Mouse (Mus musculus) frontal cortex, postnatal 25 days (tissue): ENCODE data around the gene Prpf40a.

Source experiments
- DNase-seq, 2 experiments: peaks; one replicate each; pipeline ENCODE4 v3.0.0; 2022; ENCODE audit warnings: low spot score in 2 of 2

Gene Prpf40a

DNA sequence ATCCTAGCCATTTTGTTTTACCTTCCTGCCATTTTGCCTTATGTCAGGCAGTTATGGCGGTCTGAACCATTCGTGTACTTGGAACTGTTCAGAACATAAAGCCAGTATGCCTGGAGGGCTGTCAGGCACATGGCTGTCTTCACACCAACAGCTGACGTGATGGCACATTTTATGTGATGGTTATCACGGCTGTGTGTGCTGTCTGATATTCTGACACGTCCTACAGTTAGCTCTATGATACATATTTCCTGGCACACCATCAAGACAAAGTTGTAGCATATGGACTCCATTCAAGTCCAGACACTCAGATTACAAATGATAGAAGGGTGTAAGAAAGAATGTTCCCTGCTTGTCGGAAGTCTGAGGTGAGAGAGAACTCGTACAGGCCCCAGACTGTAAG is 85.0 kb downstream of the Prpf40a start:
- DNase-seq = no peak

DNA sequence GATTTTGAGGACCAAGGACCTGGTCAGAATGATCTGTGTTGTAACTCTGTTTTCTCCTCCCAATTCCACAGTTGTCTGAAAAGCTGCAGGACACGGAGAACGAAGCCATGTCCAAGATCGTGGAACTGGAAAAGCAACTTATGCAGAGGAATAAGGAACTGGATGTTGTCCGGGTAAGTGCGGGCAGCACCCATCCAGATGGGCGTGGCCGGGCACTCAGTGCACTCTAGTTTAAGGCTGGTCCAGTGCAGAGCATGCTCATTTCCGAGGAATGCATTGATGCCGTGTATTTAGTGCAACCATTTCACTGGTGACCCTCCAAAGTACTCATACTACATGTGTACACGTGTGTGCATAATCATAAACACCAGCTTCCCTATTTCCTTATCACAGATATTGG is 85.7 kb downstream of the Prpf40a start:
- DNase-seq = no peak

DNA sequence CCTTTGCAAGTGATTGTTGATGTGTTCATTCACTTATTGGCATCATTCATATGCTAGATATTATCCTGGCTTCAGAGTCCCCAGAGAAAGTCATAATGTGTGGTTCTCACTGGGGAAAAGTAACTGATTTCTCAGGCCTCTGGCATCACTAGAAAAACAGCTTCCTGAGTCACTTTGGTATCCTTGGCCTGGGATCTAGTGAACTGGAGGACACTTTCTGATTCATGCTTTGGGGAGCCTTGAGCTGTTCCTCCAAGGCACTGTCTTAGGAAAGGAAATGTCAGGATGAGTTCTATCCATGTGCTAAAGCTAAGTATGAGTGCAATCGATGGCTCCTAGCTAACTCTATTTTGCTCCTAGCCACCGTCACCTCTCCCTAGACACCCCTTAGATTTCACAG is 88.2 kb downstream of the Prpf40a start:
- no peak for DNase-seq

DNA sequence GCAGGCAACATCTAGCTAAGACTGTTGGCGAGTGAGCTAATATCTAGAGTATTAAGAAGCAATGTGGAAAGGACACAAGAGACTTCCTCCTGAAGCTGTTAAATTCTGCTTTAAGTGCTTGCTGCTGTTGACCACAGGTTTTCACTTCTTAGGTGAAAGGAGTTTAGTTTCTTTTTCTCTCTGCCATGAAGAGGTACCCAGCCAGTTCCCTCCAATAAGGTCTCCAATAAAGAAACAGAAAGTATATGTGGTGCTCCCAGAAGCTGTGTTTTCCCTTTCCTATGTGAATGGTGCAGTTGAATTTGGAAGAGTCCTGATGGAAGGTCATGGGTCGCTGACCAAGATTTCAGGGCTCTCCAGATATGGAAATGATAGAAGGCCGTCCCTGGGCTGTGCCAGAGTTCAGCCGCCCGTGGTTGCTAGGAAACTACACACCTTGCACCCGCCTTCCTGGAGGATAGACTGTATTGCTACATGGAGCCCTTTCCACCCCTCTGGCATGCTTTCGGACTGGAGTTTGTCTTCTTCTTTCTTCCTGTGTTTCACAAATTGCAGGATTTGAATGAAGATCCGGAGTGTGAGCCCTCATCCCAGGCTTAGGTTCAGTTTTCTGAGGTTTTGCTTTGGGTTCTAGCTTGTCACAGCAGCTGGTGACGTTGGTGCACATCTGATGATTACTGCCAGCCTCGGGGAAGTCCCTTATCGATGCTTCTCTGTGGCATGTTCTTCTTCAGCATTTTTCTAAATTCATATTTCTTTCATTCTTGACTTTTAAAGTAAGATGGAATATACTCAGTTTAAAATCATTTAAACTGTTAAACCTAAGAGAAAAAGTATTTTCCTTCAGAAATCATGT is 89.0 kb downstream of the Prpf40a start:
- no peak for DNase-seq

DNA sequence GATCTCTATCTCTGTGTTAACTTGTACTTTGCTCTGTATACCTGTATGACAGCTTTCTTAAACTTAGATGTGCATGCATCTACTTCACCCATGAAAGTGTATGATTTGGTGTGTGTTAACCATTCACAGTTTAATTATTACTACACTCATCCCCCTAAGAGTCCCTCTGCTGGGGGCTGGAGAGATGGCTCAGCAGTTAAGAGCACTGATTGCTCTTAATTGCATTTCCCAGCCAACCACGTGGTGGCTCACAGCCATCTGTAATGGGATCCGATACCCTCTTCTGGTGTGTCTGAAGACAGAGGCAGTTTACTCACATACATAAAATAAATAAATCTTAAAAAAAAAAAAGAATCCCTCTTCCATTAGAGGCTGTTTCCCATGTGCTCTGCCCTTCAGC is 91.0 kb downstream of the Prpf40a start:
- DNase-seq = no peak

DNA sequence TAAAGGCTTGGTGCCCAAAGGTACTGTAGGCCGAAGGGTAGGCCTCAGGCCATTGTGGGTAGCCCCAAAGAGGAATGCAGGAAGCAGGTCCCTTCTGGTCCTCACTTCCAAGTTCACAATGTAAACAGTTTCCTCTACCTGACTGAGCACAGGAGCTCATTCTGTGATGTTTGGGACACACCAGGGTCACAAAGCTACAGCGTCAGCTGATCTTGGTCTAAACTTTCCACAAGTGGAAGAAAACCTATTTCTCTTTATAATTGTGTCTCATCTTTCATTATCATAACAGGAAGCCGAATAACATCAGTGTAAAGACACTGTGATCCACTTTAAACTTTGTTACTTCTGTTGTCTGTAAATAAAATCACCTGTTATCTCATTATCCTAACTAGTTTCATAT is 95.6 kb downstream of the Prpf40a start:
- DNase-seq = no peak

DNA sequence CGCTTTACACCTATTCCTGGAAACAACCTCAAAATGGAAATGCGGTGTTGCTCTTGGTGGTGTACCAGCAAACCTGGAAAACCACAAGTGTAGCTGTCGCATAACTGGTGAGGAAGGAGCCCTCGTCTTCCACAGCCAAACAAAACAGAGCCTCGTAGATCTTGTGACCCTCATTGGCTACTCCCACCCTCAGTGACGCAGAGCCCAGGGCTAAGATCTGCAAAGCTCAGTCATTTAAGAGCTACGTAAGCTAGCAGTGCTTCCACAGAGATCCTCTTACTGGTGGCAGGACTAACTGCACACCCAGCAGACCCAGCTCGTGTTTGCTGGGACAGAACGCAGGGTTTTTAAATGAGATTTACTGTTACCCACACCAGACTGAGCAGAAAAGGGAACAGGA is 96.1 kb downstream of the Prpf40a start:
- DNase-seq = no peak

DNA sequence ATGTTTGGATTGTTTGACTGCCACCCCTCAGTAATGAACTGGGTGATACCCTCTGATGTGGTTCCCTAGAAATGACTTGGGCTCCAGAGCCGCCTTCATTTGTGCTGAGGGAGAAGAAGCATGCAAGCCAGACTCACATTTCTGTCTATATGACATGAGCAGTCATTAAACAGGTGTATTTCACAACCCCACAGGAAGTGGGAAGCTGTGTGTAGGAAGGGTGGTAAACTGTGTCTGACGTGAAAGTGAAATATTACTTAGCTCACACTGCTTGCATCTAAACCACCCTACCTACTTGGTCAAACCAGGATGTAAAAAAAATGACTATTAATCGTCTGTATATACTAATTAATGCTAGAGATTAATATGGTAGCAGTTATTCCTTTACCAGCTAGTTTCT is 102.3 kb downstream of the Prpf40a start:
- DNase-seq = no peak

DNA sequence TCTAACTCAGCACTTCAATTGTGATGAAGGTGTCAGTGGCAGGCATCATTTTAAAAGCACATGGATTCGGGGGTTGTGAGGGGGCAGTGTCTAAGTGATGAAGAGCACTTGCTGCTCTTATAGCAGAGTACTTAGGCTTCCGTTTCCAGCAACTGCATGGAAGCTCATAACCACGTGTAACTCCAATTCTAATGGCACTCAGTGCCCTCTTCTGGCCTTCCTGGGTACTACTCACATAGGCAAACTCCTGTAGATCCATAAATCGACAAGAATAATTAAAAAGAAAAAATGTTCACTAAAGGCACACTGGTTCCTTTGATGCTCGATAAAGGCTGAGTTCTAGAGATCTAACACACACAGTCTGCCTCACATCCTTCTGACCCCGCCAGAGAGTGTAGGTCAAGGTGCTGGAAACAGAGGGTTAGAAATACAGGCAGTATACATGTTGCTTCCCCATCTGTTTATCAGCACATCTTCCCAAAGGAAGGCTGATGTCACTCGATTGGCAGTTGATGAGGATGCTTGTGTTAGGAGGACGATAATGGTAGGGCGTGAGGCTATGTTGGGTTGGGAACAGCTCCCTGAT is 105.4 kb downstream of the Prpf40a start:
- peak in 1 of 2 experiments; percentile 26 for DNase-seq
